Mouse (Mus musculus) gastrocnemius, postnatal 36 days (tissue): ENCODE measurements around the gene Hdac4. TPM values are rescaled to one million over a fixed set of nuclear protein-coding genes. Genes with fewer than 3 reads are reported as not detected.

Experiments used
- DNase-seq, 2 experiments: peaks; one replicate each; pipeline ENCODE4 v3.0.0; 2022
- intact Hi-C: fragments of 180-260 bp; cut with DNase I; formaldehyde crosslinking; loops from one replicate; pipeline ENCODE4 v1.15.1; 2025
- total RNA-seq, 2 experiments: library from RNA; stranded (reverse); gene quantifications; 2 replicates each; pipeline ENCODE4 v1.2.3; 2021

Gene Hdac4
- total RNA-seq, 2 experiments from 2014 or later = 43.4 to 50.5 TPM

- no peak for DNase-seq
- intact Hi-C loops = no loop called here
Observed at GRCm38 (mm10) chr1:92075312-92075711, 120.2 kb downstream of the Hdac4 start.

- DNase-seq = no peak
- intact Hi-C loops = no loop called here
Observed at GRCm38 (mm10) chr1:92074655-92075054, 120.8 kb downstream of the Hdac4 start.

GRCm38 (mm10) chr1:92069932-92070677 is 125.4 kb downstream of the Hdac4 start:
- DNase-seq = no peak
- intact Hi-C loops = no loop called here

GRCm38 (mm10) chr1:92069464-92069863 is 126.0 kb downstream of the Hdac4 start:
- intact Hi-C loops = no loop called here
- DNase-seq = no peak

- no peak for DNase-seq
- intact Hi-C loops = no loop called here
Observed at GRCm38 (mm10) chr1:92064307-92064706, 131.2 kb downstream of the Hdac4 start.

GRCm38 (mm10) chr1:92063271-92063670 is 132.2 kb downstream of the Hdac4 start:
- no peak for DNase-seq

GRCm38 (mm10) chr1:92061198-92062073 is 134.1 kb downstream of the Hdac4 start:
- intact Hi-C loops = no loop called here
- no peak for DNase-seq

More at GRCm38 (mm10) chr1:92063271-92063670, 132.2 kb downstream of the Hdac4 start:
- intact Hi-C loops = no loop called here

GRCm38 (mm10) chr1:92060532-92061064 is 134.9 kb downstream of the Hdac4 start:
- DNase-seq = no peak
- intact Hi-C loops = no loop called here

- intact Hi-C loops = no loop called here
- DNase-seq = no peak
Observed at GRCm38 (mm10) chr1:92059571-92059970, 135.9 kb downstream of the Hdac4 start.

- DNase-seq = no peak
- intact Hi-C loops = no loop called here
Observed at GRCm38 (mm10) chr1:92058731-92059425, 136.6 kb downstream of the Hdac4 start.

- intact Hi-C loops = no loop called here
- DNase-seq = no peak
Observed at GRCm38 (mm10) chr1:92057068-92057467, 138.4 kb downstream of the Hdac4 start.

GRCm38 (mm10) chr1:92055149-92055548 is 140.3 kb downstream of the Hdac4 start:
- no peak for DNase-seq
- intact Hi-C loops = no loop called here

- DNase-seq = no peak
- intact Hi-C loops = no loop called here
Observed at GRCm38 (mm10) chr1:92052190-92052589, 143.3 kb downstream of the Hdac4 start.

GRCm38 (mm10) chr1:92051489-92052062 is 143.9 kb downstream of the Hdac4 start:
- intact Hi-C loops = no loop called here

GRCm38 (mm10) chr1:92050992-92051391 is 144.5 kb downstream of the Hdac4 start:
- intact Hi-C loops = no loop called here
- DNase-seq = no peak

More at GRCm38 (mm10) chr1:92051489-92052062, 143.9 kb downstream of the Hdac4 start:
- no peak for DNase-seq

GRCm38 (mm10) chr1:92050566-92050965 is 144.9 kb downstream of the Hdac4 start:
- no peak for DNase-seq
- intact Hi-C loops = no loop called here

- peak in 1 of 2 experiments; percentile 43 for DNase-seq
- intact Hi-C loops = no loop called here
Observed at GRCm38 (mm10) chr1:92048415-92049354, 146.8 kb downstream of the Hdac4 start.

GRCm38 (mm10) chr1:92045671-92046070 is 149.8 kb downstream of the Hdac4 start:
- DNase-seq = no peak

GRCm38 (mm10) chr1:92044868-92045267 is 150.6 kb downstream of the Hdac4 start:
- DNase-seq = no peak
- intact Hi-C loops = no loop called here

More at GRCm38 (mm10) chr1:92045671-92046070, 149.8 kb downstream of the Hdac4 start:
- intact Hi-C loops = no loop called here
